Mouse (Mus musculus): ENCODE measurements around the gene Rtn4. TPM values are rescaled to one million over a fixed set of nuclear protein-coding genes. Genes with fewer than 3 reads are reported as not detected.
"Not testable (repeated sequence)": the region's sequence is repeated elsewhere in the genome, so short reads cannot be mapped to it uniquely, and the experiment has no call there.

Gene Rtn4
- 11.9 TPM in 2 replicates for polyA plus RNA-seq (2015; fragmentation: Nextera tagmentation; extraction: Ambion mirVana)

DNA sequence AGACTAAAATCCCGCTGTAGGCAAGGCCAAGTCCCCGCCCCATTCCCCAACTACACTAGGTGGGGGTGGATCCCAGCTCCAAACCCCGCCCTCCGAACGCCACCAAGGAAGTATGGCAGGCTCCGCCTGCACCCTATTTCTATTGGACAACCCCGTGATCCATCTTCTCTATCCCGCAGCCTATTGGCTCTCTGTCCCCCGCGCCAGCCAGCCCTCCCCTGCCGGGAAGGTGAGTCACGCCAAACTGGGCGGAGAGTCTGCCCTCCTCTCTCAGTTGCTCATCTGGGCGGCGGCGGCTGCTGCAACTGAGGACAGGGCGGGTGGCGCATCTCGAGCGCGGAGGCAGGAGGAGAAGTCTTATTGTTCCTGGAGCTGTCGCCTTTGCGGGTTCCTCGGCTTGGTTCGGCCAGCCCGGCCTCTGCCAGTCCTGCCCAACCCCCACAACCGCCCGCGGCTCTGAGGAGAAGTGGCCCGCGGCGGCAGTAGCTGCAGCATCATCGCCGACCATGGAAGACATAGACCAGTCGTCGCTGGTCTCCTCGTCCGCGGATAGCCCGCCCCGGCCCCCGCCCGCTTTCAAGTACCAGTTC lies at the start of gene Rtn4:
Gene Rtn4 (plus strand): TSS at position 265 of the 590 bp plus-strand sequence.
- under 1% methylated on average over 43 of the region's 43 CpGs for WGBS (ENCODE audit: insufficient replicate concordance)
- DNase-seq (peak; percentile 99), ATAC-seq (ENCODE audit: low read depth) (peak; percentile 98)
- H3K4me2 ChIP-seq: peak within 1 kb of the TSS; percentile 97
- H3K27me3 ChIP-seq: no peaks in the 10 kb centered on the region
- peaks cover 22% of the 10 kb centered on the region for H3K4me1 ChIP-seq (replicated peaks)
- H3K36me3 ChIP-seq: 0 out of 2 replicates have a peak, but pooled peaks cover 5% of the 10 kb centered on the region
- peak within 1 kb of the TSS; percentile 96 for H3K4me3 ChIP-seq (replicated peaks)
- peak within 1 kb of the TSS; percentile 93 for H3K9ac ChIP-seq
- H3K27ac ChIP-seq: peak within 1 kb of the TSS; percentile 98
- H3K9me3 ChIP-seq (replicated peaks): no peaks in the 10 kb centered on the region

DNA sequence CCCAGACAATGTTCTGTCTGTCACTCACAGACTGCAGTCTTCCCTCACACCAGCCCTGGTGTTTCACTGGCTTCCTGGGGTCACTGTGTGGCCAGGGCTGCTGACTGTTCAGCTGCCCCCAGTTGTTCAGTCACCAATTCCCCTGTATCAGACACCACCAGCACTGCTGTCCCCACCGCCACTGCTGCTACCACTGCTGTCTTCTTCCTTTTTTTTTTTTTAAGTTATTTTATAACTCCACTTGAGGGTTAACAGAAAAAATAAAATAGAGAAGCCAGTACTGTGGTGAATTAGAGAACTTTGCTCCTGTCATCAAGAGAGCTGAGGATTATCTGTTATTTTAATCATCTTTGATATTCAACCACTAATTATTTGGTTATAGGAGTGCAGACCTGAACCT lies 48.3 kb upstream of the Rtn4 start:
- ATAC-seq (ENCODE audit: low read depth) (no peak), DNase-seq (no peak)
- H3K36me3 ChIP-seq: no peaks in the 10 kb centered on the region
- no peak overlapping the region for H3K4me2 ChIP-seq
- peaks cover 23% of the 10 kb centered on the region for H3K4me1 ChIP-seq (replicated peaks)
- no peak overlapping the region for H3K4me3 ChIP-seq (replicated peaks)
- WGBS (ENCODE audit: insufficient replicate concordance): 45% methylated on average over 1 of the region's 1 CpGs
- H3K9me3 ChIP-seq (replicated peaks): no peaks in the 10 kb centered on the region
- no peak overlapping the region for H3K27ac ChIP-seq
- H3K27me3 ChIP-seq: no peaks in the 10 kb centered on the region
- H3K9ac ChIP-seq: no peak overlapping the region

DNA sequence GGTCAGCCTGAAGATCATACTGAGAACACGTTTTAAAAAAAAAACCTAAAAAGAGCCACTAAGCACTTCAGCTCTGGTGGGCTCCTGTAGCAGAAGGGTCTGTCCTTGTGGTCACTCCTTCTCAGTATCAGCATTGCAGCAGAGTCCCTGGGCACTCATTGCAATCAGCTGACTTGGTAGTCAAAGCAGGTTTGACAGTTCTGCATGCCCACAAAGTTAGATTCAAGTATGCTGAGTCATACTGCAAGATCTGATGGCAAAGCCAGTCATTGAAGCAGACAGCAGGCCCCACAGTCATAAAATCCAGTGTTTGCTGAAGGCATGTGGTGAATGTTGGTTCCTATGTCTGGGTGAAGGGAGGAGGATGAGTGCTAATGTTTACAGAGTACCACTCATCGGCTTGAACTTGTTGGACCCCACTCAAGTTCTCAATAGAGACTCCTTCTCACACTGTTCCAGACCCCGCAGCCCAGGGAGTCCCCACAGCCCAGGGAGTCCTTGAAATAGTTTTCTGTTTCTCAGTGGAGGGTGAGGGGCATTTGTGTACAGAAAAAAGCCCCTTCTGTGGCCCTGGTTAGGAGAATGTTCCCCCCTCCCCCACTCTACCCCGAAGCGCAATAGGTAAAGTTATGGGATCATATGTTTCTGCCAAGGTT lies 47.2 kb upstream of the Rtn4 start:
- Histone ChIP-seq H3K27ac (no peak overlapping the region), H3K9me3 (replicated peaks) (no peaks in the 10 kb centered on the region), H3K36me3 (no peaks in the 10 kb centered on the region), H3K4me3 (replicated peaks) (no peak overlapping the region), H3K27me3 (no peaks in the 10 kb centered on the region), H3K4me2 (no peak overlapping the region), H3K4me1 (replicated peaks) (peaks cover 23% of the 10 kb centered on the region), H3K9ac (no peak overlapping the region)
- ATAC-seq (ENCODE audit: low read depth) (peak; percentile 74), DNase-seq (peak; percentile 38)
- WGBS (ENCODE audit: insufficient replicate concordance): 65% methylated on average over 5 of the region's 5 CpGs

DNA sequence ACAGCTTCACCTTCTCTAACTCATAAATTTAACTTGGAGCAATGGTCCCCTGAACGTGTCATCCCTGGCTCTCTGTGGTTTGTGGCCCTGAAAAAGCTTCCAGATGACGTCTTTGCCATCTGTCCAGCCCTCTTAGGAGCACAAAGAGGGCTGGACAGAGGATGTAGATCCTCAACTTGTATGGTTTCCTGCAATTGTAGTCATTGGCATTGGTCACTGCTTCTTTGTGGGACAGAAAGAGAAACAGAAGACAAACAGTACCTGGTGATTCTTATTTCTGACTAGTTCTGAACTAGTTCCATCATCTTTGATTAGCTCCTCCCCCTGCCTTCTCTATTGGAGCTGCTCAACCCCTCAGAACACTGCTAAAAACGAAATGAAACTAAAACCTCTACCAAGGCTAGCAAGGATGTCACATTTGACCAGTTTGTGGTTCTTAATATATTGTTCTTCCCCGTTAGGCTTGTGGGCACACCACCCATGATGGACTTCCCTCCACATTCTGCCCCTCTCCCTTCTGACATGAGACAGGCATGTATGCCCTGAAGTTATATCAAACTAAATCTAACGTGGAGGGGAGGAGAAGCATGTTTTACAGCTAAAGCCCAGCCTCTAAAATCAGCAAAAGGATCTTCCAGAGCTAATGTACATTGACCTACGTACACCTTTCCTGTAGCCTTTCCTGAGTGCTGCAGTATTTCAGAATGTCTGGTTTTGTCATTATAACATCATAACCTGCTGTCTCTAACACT lies 45.0 kb upstream of the Rtn4 start:
- Histone ChIP-seq H3K4me2 (peak overlapping the region; percentile 36), H3K9ac (no peak overlapping the region), H3K27ac (no peak overlapping the region), H3K4me1 (replicated peaks) (peaks cover 23% of the 10 kb centered on the region), H3K36me3 (no peaks in the 10 kb centered on the region), H3K9me3 (replicated peaks) (no peaks in the 10 kb centered on the region), H3K27me3 (no peaks in the 10 kb centered on the region), H3K4me3 (replicated peaks) (peak overlapping the region; percentile 19; the same call in 1 of the 2 replicates)
- WGBS (ENCODE audit: insufficient replicate concordance): 26% methylated on average over 6 of the region's 6 CpGs
- no peak for DNase-seq
- ATAC-seq (ENCODE audit: low read depth): peak; percentile 50; the same call in 1 of the 2 replicates

DNA sequence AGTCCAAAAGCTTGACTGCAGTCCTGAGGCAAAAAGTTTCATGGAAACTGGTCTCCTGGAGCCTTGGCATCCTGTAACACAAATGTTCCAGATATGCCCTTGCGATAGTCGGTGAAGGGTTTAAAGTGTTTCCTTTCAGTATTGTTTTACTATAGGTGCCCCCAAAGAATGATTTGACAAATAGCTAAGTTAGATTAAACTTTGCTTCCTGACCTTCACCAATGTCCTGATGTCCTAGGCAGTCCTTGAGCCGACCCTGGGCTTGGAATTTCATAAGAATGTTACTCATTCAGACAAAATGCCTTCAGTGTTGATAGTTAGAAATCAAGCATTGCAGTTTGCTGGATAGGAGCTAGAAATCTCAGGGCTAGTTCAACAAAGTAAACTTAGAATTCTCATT lies 37.4 kb upstream of the Rtn4 start:
- not testable (repeated sequence) for ATAC-seq (ENCODE audit: low read depth); H3K4me2 ChIP-seq; H3K27ac ChIP-seq; H3K9me3 ChIP-seq (replicated peaks); H3K9ac ChIP-seq; H3K27me3 ChIP-seq; DNase-seq; H3K36me3 ChIP-seq; H3K4me3 ChIP-seq (replicated peaks)
- H3K4me1 ChIP-seq (replicated peaks): peaks cover 16% of the 10 kb centered on the region
- WGBS (ENCODE audit: insufficient replicate concordance): 71% methylated on average over 3 of the region's 3 CpGs

DNA sequence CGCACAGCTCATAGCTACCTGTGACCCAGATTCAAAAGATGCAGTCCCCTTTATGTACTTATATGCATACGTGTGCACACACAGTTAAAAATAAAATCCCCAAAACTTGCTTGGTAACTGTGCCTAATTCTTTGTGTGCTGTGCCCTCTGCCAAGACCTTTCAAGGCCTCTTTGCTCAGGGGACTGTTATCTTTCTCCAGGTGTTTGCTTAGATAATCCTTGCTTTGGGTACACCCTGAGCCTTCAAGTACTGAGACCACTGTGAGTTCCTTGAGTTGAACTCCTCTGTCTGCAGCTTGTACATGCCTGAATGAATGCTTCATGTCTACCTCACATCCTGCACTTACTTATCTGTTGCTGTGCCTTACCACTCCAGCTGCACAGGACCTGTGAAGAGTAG lies 32.0 kb upstream of the Rtn4 start:
- DNase-seq: peak; percentile 25
- Histone ChIP-seq H3K27me3 (no peaks in the 10 kb centered on the region), H3K9ac (no peak overlapping the region), H3K36me3 (no peaks in the 10 kb centered on the region), H3K4me1 (replicated peaks) (peaks cover 19% of the 10 kb centered on the region), H3K9me3 (replicated peaks) (no peaks in the 10 kb centered on the region), H3K27ac (peak overlapping the region; percentile 26; the same call in 1 of the 2 replicates), H3K4me2 (peak overlapping the region; percentile 27), H3K4me3 (replicated peaks) (no peak overlapping the region)
- WGBS (ENCODE audit: insufficient replicate concordance): 66% methylated on average over 2 of the region's 2 CpGs
- peak; percentile 95 for ATAC-seq (ENCODE audit: low read depth)

DNA sequence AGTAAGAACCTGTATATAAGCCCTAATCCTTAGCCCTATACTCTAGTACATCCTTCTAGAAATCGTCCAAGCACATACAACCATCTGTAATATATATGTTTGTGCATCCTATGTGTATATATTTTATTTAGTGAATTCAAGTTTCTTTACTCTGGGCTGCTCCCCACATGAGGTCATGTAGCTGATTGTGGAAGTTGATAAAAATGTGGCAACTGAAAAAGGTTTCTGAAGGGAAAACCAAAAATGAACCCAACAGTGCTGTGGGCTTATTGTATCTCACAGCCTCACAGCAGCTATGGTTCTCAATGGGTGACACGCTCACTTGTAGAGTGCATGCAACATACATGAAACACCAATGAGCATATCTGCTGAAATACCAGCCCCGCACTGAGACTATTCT lies 25.1 kb upstream of the Rtn4 start:
- Histone ChIP-seq H3K9me3 (replicated peaks) (no peaks in the 10 kb centered on the region), H3K4me1 (replicated peaks) (no peaks in the 10 kb centered on the region), H3K4me2 (no peak overlapping the region), H3K36me3 (no peaks in the 10 kb centered on the region), H3K4me3 (replicated peaks) (no peak overlapping the region), H3K27ac (no peak overlapping the region), H3K27me3 (no peaks in the 10 kb centered on the region), H3K9ac (no peak overlapping the region)
- ATAC-seq (ENCODE audit: low read depth) (no peak), DNase-seq (no peak)
- 70% methylated on average over 3 of the region's 3 CpGs for WGBS (ENCODE audit: insufficient replicate concordance)

DNA sequence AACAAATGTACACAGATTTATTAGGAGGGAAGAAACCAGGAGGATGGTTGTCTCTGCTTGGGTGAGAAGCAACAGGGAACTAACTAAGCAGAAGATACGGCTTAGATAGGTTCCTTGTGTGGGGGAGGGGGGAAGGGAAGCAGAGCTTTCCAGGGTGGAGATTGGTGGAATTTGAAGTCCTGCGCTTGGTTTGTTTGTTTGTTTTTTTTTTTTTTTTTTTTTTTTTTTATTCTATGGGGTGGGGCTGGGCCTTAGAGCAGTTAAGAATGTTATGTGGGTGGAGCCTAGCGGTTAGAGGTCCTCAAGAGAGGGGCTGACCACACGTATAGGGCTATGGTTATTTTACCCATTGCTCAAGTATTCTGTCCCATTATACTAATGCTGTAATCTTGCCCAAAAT lies 23.0 kb upstream of the Rtn4 start:
- Histone ChIP-seq H3K4me3 (replicated peaks) (no peak overlapping the region), H3K4me2 (no peak overlapping the region), H3K4me1 (replicated peaks) (no peaks in the 10 kb centered on the region), H3K36me3 (no peaks in the 10 kb centered on the region), H3K9me3 (replicated peaks) (no peaks in the 10 kb centered on the region), H3K27me3 (no peaks in the 10 kb centered on the region), H3K9ac (no peak overlapping the region), H3K27ac (no peak overlapping the region)
- DNase-seq: no peak
- WGBS (ENCODE audit: insufficient replicate concordance): 67% methylated on average over 4 of the region's 4 CpGs
- ATAC-seq (ENCODE audit: low read depth): no peak

DNA sequence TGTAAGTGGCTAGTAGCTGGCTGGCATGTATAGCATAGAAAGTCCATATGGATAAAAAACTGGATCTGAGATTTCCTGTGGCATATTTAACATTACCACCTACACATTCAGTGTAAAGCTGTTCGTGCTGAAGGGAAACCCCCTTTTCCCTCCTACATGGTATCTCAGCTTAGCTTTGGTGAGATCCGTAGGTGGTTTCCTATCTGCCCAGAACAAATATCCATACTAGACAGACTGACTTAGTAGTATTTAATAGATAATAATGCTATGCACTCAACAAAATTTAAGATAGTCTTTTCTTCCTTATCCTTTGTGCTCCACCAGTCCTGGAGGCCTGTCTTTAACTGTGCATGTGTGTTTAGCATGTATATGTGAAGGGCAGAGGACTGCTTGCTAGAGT lies 19.4 kb upstream of the Rtn4 start:
- WGBS (ENCODE audit: insufficient replicate concordance): 30% methylated on average over 2 of the region's 2 CpGs
- ATAC-seq (ENCODE audit: low read depth) (peak; percentile 41; the same call in 1 of the 2 replicates), DNase-seq (no peak)
- no peak overlapping the region for H3K9ac ChIP-seq
- no peak overlapping the region for H3K4me2 ChIP-seq
- H3K36me3 ChIP-seq: no peaks in the 10 kb centered on the region
- H3K4me1 ChIP-seq (replicated peaks): no peaks in the 10 kb centered on the region
- H3K27me3 ChIP-seq: no peaks in the 10 kb centered on the region
- no peaks in the 10 kb centered on the region for H3K9me3 ChIP-seq (replicated peaks)
- H3K4me3 ChIP-seq (replicated peaks): no peak overlapping the region
- H3K27ac ChIP-seq: no peak overlapping the region

DNA sequence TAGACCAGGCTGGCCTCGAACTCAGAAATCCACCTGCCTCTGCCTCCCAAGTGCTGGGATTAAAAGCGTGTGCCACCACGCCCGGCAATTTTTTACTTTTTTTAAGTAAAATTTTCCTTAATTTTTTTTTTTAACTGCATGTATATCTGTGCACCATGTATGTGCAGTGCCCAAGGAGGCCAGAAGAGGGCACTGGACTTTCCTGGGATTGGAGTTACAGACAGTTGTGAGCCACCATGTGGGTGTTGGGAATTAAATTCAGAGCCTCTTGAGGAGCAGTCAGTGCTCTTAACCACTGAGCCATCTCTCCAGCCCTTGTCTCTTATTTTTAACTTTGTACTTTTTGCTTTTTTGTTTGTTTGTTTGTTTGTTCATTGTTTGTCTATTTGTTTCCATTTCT lies 16.0 kb upstream of the Rtn4 start:
- H3K9ac ChIP-seq: no peak overlapping the region
- 64% methylated on average over 4 of the region's 4 CpGs for WGBS (ENCODE audit: insufficient replicate concordance)
- H3K9me3 ChIP-seq (replicated peaks): no peaks in the 10 kb centered on the region
- DNase-seq: peak; percentile 13
- no peak overlapping the region for H3K4me2 ChIP-seq
- no peak overlapping the region for H3K4me3 ChIP-seq (replicated peaks)
- no peaks in the 10 kb centered on the region for H3K4me1 ChIP-seq (replicated peaks)
- H3K27me3 ChIP-seq: no peaks in the 10 kb centered on the region
- H3K36me3 ChIP-seq: no peaks in the 10 kb centered on the region
- H3K27ac ChIP-seq: no peak overlapping the region
- no peak for ATAC-seq (ENCODE audit: low read depth)

DNA sequence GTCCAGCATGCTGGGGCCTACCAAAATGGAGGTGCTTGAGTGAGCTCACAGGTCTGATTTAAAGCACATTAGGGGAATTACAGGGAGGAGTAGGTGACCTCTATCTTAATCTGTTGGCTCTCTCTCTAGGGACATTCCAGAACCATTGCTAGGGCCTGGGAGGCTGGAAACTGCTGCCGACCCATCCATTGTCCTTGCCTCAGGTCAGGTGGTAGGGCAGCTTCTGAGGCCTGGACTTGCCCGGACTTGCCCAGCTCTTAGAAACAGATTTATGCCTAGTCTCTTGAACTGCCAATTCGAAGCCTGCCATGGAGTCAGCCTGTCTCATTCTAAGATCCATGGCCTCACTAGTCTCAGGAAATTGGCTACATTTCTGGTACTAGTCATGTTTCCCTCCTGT lies 12.8 kb upstream of the Rtn4 start:
- Histone ChIP-seq H3K9ac (no peak overlapping the region), H3K36me3 (no peaks in the 10 kb centered on the region), H3K9me3 (replicated peaks) (no peaks in the 10 kb centered on the region), H3K27me3 (no peaks in the 10 kb centered on the region), H3K27ac (no peak overlapping the region), H3K4me3 (replicated peaks) (no peak overlapping the region), H3K4me1 (replicated peaks) (no peaks in the 10 kb centered on the region), H3K4me2 (no peak overlapping the region)
- ATAC-seq (ENCODE audit: low read depth) (no peak), DNase-seq (no peak)
- 67% methylated on average over 3 of the region's 3 CpGs for WGBS (ENCODE audit: insufficient replicate concordance)
